Comparison of ENCODE assay signal across 11 mouse cellular contexts in genomic region chr1:34893831-34894230, GRCm38 (mm10). TPM values are rescaled to one million over a fixed set of nuclear protein-coding genes. Genes with fewer than 3 reads are reported as not detected.
DNase-seq lines count a peak whose midpoint lies in the region; ATAC-seq lines count a peak whose summit lies in the region.
"Had no signal": no experiment of that assay in that cellular context is flagged by ENCODE, and none has a peak within 500 bp of the region (broad histone marks: within the 10 kb centered on the region; RNA-seq: fewer than 3 reads in every experiment).

No protein-coding gene starts in this region.

- no peaks in the 10 kb centered on the region for H3K27me3 ChIP-seq in midbrain, embryonic 14.5 days (ENCODE audit: control insufficient read depth, insufficient read depth, low read length)
- no peaks in the 10 kb centered on the region for H3K27me3 ChIP-seq in midbrain, embryonic 11.5 days (ENCODE audit: control insufficient read depth, insufficient read depth, low read length)
- no peaks in the 10 kb centered on the region for H3K27me3 ChIP-seq in splenic B cell, adult 2 months (ENCODE audit: control insufficient read depth, insufficient read depth, low read length, poor library complexity, severe bottlenecking)
- H3K27me3 ChIP-seq: hindbrain, embryonic 15.5 days; neural tube, embryonic 12.5 days had no signal

- no peaks in the 10 kb centered on the region for H3K36me3 ChIP-seq in midbrain, embryonic 14.5 days (ENCODE audit: control insufficient read depth, insufficient read depth, low read length)
- H3K36me3 ChIP-seq in midbrain, embryonic 11.5 days (ENCODE audit: control insufficient read depth, insufficient read depth, low read length) = no peaks in the 10 kb centered on the region
- no peaks in the 10 kb centered on the region for H3K36me3 ChIP-seq in splenic B cell, adult 2 months (ENCODE audit: control insufficient read depth, insufficient read depth, low read length, poor library complexity, severe bottlenecking)
- H3K36me3 ChIP-seq: hindbrain, embryonic 15.5 days; neural tube, embryonic 12.5 days had no signal

- ATAC-seq in midbrain, embryonic 14.5 days (ENCODE audit: low FRiP score, low TSS enrichment) = no peak
- ATAC-seq in midbrain, embryonic 11.5 days (ENCODE audit: low FRiP score) = no peak

- no peak overlapping the region for H3K9ac ChIP-seq in midbrain, embryonic 14.5 days (replicated peaks; ENCODE audit: low read length)
- H3K9ac ChIP-seq in midbrain, embryonic 11.5 days (ENCODE audit: low read length) = no peak overlapping the region
- H3K9ac ChIP-seq: hindbrain, embryonic 15.5 days; neural tube, embryonic 12.5 days had no signal

- WGBS in midbrain, embryonic 14.5 days = 83% methylated on average over 6 of the region's 6 CpGs
- 82% methylated on average over 6 of the region's 6 CpGs for WGBS in midbrain, embryonic 11.5 days

- no peaks in the 10 kb centered on the region for H3K9me3 ChIP-seq in midbrain, embryonic 14.5 days (ENCODE audit: control insufficient read depth, low read length)
- no peaks in the 10 kb centered on the region for H3K9me3 ChIP-seq in midbrain, embryonic 11.5 days (ENCODE audit: control insufficient read depth, low read length)
- H3K9me3 ChIP-seq: hindbrain, embryonic 15.5 days; neural tube, embryonic 12.5 days had no signal

- no peak overlapping the region for H3K27ac ChIP-seq in midbrain, embryonic 14.5 days (replicated peaks; ENCODE audit: low read depth, low read length)
- H3K27ac ChIP-seq in midbrain, embryonic 11.5 days (ENCODE audit: low read depth, low read length) = no peak overlapping the region
- H3K27ac ChIP-seq: hindbrain, embryonic 15.5 days; neural tube, embryonic 12.5 days had no signal

- H3K4me3 ChIP-seq in midbrain, embryonic 14.5 days (replicated peaks; ENCODE audit: low read depth, low read length) = no peak overlapping the region
- no peak overlapping the region for H3K4me3 ChIP-seq in midbrain, embryonic 11.5 days (ENCODE audit: low read depth, low read length)
- H3K4me3 ChIP-seq: hindbrain, embryonic 15.5 days; neural tube, embryonic 12.5 days had no signal

- DNase-seq in adrenal gland, postnatal 10 days = peak; percentile 10
- no peak for DNase-seq in adrenal gland, adult 8-10 months
- DNase-seq in heart, postnatal 4 days = peak; percentile 43
- DNase-seq in heart, adult 8-10 months (ENCODE audit: low spot score) = no peak
- peak; percentile 45 for DNase-seq in midbrain, embryonic 14.5 days
- DNase-seq in midbrain, embryonic 11.5 days (ENCODE audit: low spot score, missing footprints) = no peak
- peak; percentile 8 for DNase-seq in splenic B cell, adult 2 months (ENCODE audit: low read depth, low spot score)
- no peak for DNase-seq in spleen, postnatal 10 days (ENCODE audit: low spot score in 2 of 2)
- DNase-seq: lung, adult 2 months had no signal

- H3K4me2 ChIP-seq in midbrain, embryonic 14.5 days (ENCODE audit: low read length) = no peak overlapping the region
- H3K4me2 ChIP-seq in midbrain, embryonic 11.5 days = no peak overlapping the region
- H3K4me2 ChIP-seq: hindbrain, embryonic 15.5 days; neural tube, embryonic 12.5 days had no signal

- no peaks in the 10 kb centered on the region for H3K4me1 ChIP-seq in midbrain, embryonic 14.5 days (ENCODE audit: control insufficient read depth, insufficient read depth, low read length)
- H3K4me1 ChIP-seq in midbrain, embryonic 11.5 days (ENCODE audit: control insufficient read depth, insufficient read depth, low read length) = no peaks in the 10 kb centered on the region
- H3K4me1 ChIP-seq: neural tube, embryonic 12.5 days had no signal

RNA-seq across cellular contexts. Expression of gene Plekhb2, which starts 44.1 kb away (rescaled TPM):
- 10 to 100 TPM; 79.0 to 92.5 TPM for total RNA-seq in adrenal gland, postnatal 10 days (2021)
- 100 to 1,000 TPM; 196 to 281 (median 226) TPM for total RNA-seq in adrenal gland, adult 8-10 months (2022)
- total RNA-seq in heart, postnatal 4 days (2021) = 10 to 100 TPM; 67.0 to 73.6 TPM
- 100 to 1,000 TPM; 110 to 123 (median 116) TPM for total RNA-seq in heart, adult 8-10 months (2022)
- polyA plus RNA-seq in midbrain, embryonic 14.5 days (2014; fragmentation: Nextera tagmentation; extraction: Ambion mirVana) = 61.8 and 67.2 TPM in 2 replicates
- polyA plus RNA-seq in midbrain, embryonic 11.5 days (2014; fragmentation: Nextera tagmentation; extraction: Ambion mirVana) = 52.5 and 56.3 TPM in 2 replicates

RNA-seq across cellular contexts. Expression of gene Fam168b, which starts 51.0 kb away (rescaled TPM):
- 100 to 1,000 TPM; 115 to 121 TPM for total RNA-seq in adrenal gland, postnatal 10 days (2021)
- 100 to 1,000 TPM; 117 to 144 (median 125) TPM for total RNA-seq in adrenal gland, adult 8-10 months (2022)
- 10 to 100 TPM; 83.2 to 89.8 TPM for total RNA-seq in heart, postnatal 4 days (2021)
- 10 to 100 TPM; 33.7 to 45.7 (median 38.6) TPM for total RNA-seq in heart, adult 8-10 months (2022)
- polyA plus RNA-seq in midbrain, embryonic 14.5 days (2014; fragmentation: Nextera tagmentation; extraction: Ambion mirVana) = 116 and 131 TPM in 2 replicates
- polyA plus RNA-seq in midbrain, embryonic 11.5 days (2014; fragmentation: Nextera tagmentation; extraction: Ambion mirVana) = 104 and 114 TPM in 2 replicates

Comparison
In these comparisons a context has a peak if more than half of its experiments do, and no peak if none do; other contexts are left out.
1. DNase-seq: peak in adrenal gland, postnatal 10 days (single experiment), heart, postnatal 4 days (single experiment), midbrain, embryonic 14.5 days (single experiment) and splenic B cell, adult 2 months (single experiment); none in adrenal gland, adult 8-10 months (single experiment), heart, adult 8-10 months (single experiment), midbrain, embryonic 11.5 days (single experiment) and spleen, postnatal 10 days (0 of 2).